Mouse (Mus musculus): Measurements from ENCODE around the gene Srrt. TPM values are rescaled to one million over a fixed set of nuclear protein-coding genes. Genes with fewer than 3 reads are reported as not detected.
A peak's percentile ranks its signal among the peaks of the same experiment; 100 is the strongest.

Gene Srrt
- total and polyA plus RNA-seq, 3 experiments: 291 to 454 TPM; not detected in 1

DNA sequence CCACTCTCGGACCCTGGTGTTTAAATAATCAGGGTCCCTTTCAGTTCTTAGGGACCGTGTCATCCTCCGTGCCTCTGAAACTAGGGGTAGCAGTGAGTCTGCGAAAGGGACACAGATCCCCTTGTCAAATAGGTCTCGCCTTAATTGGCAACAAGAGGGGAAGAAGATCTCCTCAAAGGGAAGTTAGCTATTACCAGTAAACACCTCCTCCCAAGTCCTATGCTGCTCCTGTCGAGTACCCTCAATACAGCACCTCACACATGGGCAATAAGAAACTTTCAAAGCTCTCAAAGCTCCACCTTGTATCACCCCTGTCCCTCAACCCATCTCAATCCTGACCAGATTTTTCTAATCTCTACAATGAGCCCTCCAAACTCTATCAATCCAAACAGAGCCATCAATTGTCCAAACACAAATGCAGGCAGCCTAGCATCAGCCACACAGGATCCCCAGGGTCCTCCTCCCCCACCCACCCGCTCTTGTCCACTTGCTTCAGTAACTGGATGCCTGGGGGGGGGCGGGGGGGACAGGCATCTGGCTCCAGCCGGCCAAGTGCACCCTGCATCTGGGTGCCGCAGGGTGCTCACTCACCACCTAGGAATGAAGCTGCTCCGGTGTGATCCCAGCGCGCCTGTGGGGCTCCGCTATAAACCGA lies 25.5 kb upstream of the Srrt start:
- H3K27ac ChIP-seq (ENCODE audit: control insufficient read depth, low read depth, low read length): no peak overlapping the region
- H3K79me2 ChIP-seq (ENCODE audit: control insufficient read depth, insufficient read depth, low read length, poor library complexity): no peaks in the 10 kb centered on the region
- no peaks in the 10 kb centered on the region for H3K27me3 ChIP-seq (ENCODE audit: control insufficient read depth in 1 of 2, insufficient read depth in 2 of 2, low read length in 2 of 2)

DNA sequence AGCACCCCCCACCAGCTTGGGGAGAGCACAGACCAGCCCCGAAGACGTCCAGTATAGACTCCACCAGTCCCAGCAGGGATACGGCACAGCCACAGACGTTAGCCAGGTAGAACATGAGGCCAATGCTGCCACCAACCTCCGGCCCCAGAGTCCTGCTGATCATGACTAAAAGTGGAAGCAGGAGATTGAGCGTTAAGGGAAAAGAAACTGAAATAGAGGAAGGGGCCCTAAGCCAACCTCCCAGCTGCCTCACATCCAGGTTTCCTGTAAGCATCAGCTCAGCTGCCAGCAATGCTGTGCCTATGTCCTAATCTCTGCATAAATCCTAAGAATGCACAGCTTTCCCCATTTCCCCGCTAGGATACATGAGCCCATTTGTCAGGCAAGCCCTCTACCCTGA lies 23.4 kb upstream of the Srrt start:
- no peaks in the 10 kb centered on the region for H3K79me2 ChIP-seq (ENCODE audit: control insufficient read depth, insufficient read depth, low read length, poor library complexity)
- H3K4me1 ChIP-seq (ENCODE audit: control insufficient read depth in 1 of 2, insufficient read depth in 2 of 2, low read length in 2 of 2): peaks cover 2 to 8% of the 10 kb centered on the region in 2 experiments; a peak in 3 of 4 replicates
- H3K4me3 ChIP-seq (ENCODE audit: control insufficient read depth in 1 of 2, insufficient read depth in 1 of 2, low read depth in 2 of 2, low read length in 2 of 2): no peak overlapping the region
- no peaks in the 10 kb centered on the region for H3K27me3 ChIP-seq (ENCODE audit: control insufficient read depth in 1 of 2, insufficient read depth in 2 of 2, low read length in 2 of 2)
- H3K27ac ChIP-seq (ENCODE audit: control insufficient read depth, low read depth, low read length): no peak overlapping the region
- no peak overlapping the region for H3K9ac ChIP-seq (ENCODE audit: control insufficient read depth, low read depth, low read length, poor library complexity, severe bottlenecking)
- no peaks in the 10 kb centered on the region for H3K9me3 ChIP-seq (replicated peaks; ENCODE audit: insufficient read depth, low read length)
- TF ChIP-seq TBP (IDR thresholded peaks at IDR 0.05; ENCODE audit: low read depth, low read length) (no peak), HCFC1 (IDR thresholded peaks at IDR 0.05; ENCODE audit: low read depth, low read length) (no peak), SMC3 (IDR thresholded peaks at IDR 0.05; ENCODE audit: low read depth, low read length) (no peak), TCF12 (IDR thresholded peaks at IDR 0.05; ENCODE audit: low read depth, low read length) (no peak), KAT2A (conservative IDR thresholded peaks at IDR 0.05; ENCODE audit: low read depth, low read length) (no peak), ETS1 (IDR thresholded peaks at IDR 0.05; ENCODE audit: low read depth, low read length) (no peak), MAZ (IDR thresholded peaks at IDR 0.05; ENCODE audit: low read depth, low read length) (no peak), POLR2A (IDR thresholded peaks at IDR 0.05; ENCODE audit: control insufficient read depth in 1 of 2, insufficient read depth in 1 of 2, low read depth in 1 of 2, low read length in 2 of 2, poor library complexity in 1 of 2) (no peak), ZC3H11A (IDR thresholded peaks at IDR 0.05; ENCODE audit: low read depth, low read length) (no peak), MXI1 (IDR thresholded peaks at IDR 0.05; ENCODE audit: low read depth, low read length) (no peak), E2F4 (IDR thresholded peaks at IDR 0.05; ENCODE audit: borderline replicate concordance, low read depth, low read length) (no peak), ZNF384 (IDR thresholded peaks at IDR 0.05; ENCODE audit: low read depth, low read length) (no peak), MYC (IDR thresholded peaks at IDR 0.05; ENCODE audit: low read depth, low read length) (no peak), SIN3A (IDR thresholded peaks at IDR 0.05; ENCODE audit: low read length) (no peak), ZMIZ1 (IDR thresholded peaks at IDR 0.05; ENCODE audit: low read depth, low read length) (no peak), JUND (IDR thresholded peaks at IDR 0.05; ENCODE audit: low read depth, low read length) (no peak), USF1 (IDR thresholded peaks at IDR 0.05; ENCODE audit: low read depth, low read length) (no peak), EP300 (IDR thresholded peaks at IDR 0.05; ENCODE audit: low read depth in 1 of 2, low read length in 2 of 2) (no peak)
- H3K36me3 ChIP-seq (ENCODE audit: control insufficient read depth in 1 of 2, insufficient read depth in 2 of 2, low read length in 2 of 2): peaks cover 0 to 9% of the 10 kb centered on the region in 2 experiments; a peak in 2 of 4 replicates
- no peak for DNase-seq (ENCODE audit: low read depth, low spot score)

More for the DNA sequence above, 25.5 kb upstream of the Srrt start:
- H3K9me3 ChIP-seq (replicated peaks; ENCODE audit: insufficient read depth, low read length): no peaks in the 10 kb centered on the region
- TF ChIP-seq MAX (IDR thresholded peaks at IDR 0.05; ENCODE audit: low read length) (no peak), POLR2AphosphoS5 (IDR thresholded peaks at IDR 0.05; ENCODE audit: borderline replicate concordance, low read depth, low read length) (no peak), POLR2A (IDR thresholded peaks at IDR 0.05; ENCODE audit: control insufficient read depth in 1 of 2, insufficient read depth in 1 of 2, low read depth in 1 of 2, low read length in 2 of 2, poor library complexity in 1 of 2) (0 out of 4 replicates have a peak, but pooled peaks of 1 of the 2 experiments have one; percentile 14), ELF1 (IDR thresholded peaks at IDR 0.05; ENCODE audit: low read depth, low read length) (no peak), EP300 (IDR thresholded peaks at IDR 0.05; ENCODE audit: low read depth in 1 of 2, low read length in 2 of 2) (no peak), MYC (IDR thresholded peaks at IDR 0.05; ENCODE audit: low read depth, low read length) (no peak), HCFC1 (IDR thresholded peaks at IDR 0.05; ENCODE audit: low read depth, low read length) (no peak), MEF2A (IDR thresholded peaks at IDR 0.05; ENCODE audit: extremely low read depth, insufficient replicate concordance, low read depth, low read length, poor library complexity, severe bottlenecking) (no peak)
- peak; percentile 46 for DNase-seq (ENCODE audit: low read depth, low spot score)
- H3K9ac ChIP-seq (ENCODE audit: control insufficient read depth, low read depth, low read length, poor library complexity, severe bottlenecking): peak overlapping the region; percentile 66
- H3K4me3 ChIP-seq (ENCODE audit: control insufficient read depth in 1 of 2, insufficient read depth in 1 of 2, low read depth in 2 of 2, low read length in 2 of 2): peak overlapping the region; percentile 65 to 84
- peaks cover 0 to 9% of the 10 kb centered on the region in 2 experiments; a peak in 2 of 4 replicates for H3K36me3 ChIP-seq (ENCODE audit: control insufficient read depth in 1 of 2, insufficient read depth in 2 of 2, low read length in 2 of 2)
- H3K4me1 ChIP-seq (ENCODE audit: control insufficient read depth in 1 of 2, insufficient read depth in 2 of 2, low read length in 2 of 2): peaks cover 2 to 13% of the 10 kb centered on the region in 2 experiments; a peak in 3 of 4 replicates

Data from MEL (cell line).